Mouse (Mus musculus) erythroblast, embryonic 14.5 days (primary cell): ENCODE results near the gene Ugt1a7c. TPM values are rescaled to one million over a fixed set of nuclear protein-coding genes. Genes with fewer than 3 reads are reported as not detected.

Experiments
- H3K27me3 ChIP-seq: 2 replicates; pipeline ENCODE4 v1.6.1; 2012; ENCODE audit warnings: inconsistent platforms; ENCODE audit not compliant: control insufficient read depth
- H3K36me3 ChIP-seq: 2 replicates; pipeline ENCODE4 v1.6.1; 2012; ENCODE audit warnings: mild to moderate bottlenecking, inconsistent platforms; ENCODE audit not compliant: control insufficient read depth
- H3K4me1 ChIP-seq: 2 replicates; pipeline ENCODE4 v1.6.1; 2012; ENCODE audit warnings: inconsistent platforms; ENCODE audit not compliant: control insufficient read depth
- H3K4me3 ChIP-seq: replicated peaks from 2 replicates; pipeline ENCODE3; 2012; ENCODE audit warnings: moderate library complexity, mild to moderate bottlenecking, inconsistent platforms
- H3K9me3 ChIP-seq: 2 replicates; pipeline ENCODE4 v1.6.1; 2012; ENCODE audit warnings: low read length, inconsistent platforms, mixed read lengths; ENCODE audit not compliant: control insufficient read depth
- GATA1 ChIP-seq: IDR thresholded peaks from 2 replicates; pipeline ENCODE4 v1.6.1; 2012; ENCODE audit warnings: low read length, inconsistent platforms, mixed read lengths
- TAL1 ChIP-seq: IDR thresholded peaks from 3 replicates; pipeline ENCODE4 v1.6.1; 2012; ENCODE audit warnings: low read length, inconsistent platforms, mixed read lengths
- polyA plus RNA-seq: library from polyadenylated mRNA; stranded (reverse); fragments of >175 nt; gene quantifications from 2 replicates; pipeline ENCODE4 v1.2.3, GENCODE M21; 2012

Gene Ugt1a7c
- polyA plus RNA-seq, 1 experiment: 0.06 TPM

- TF ChIP-seq TAL1 (no peak), GATA1 (no peak)
- peaks cover 65% of the 10 kb centered on the region for H3K9me3 ChIP-seq
- no peaks in the 10 kb centered on the region for H3K36me3 ChIP-seq
Observed at GRCm38 (mm10) chr1:88249596-88249995, 154.7 kb downstream of the Ugt1a7c start.

GRCm38 (mm10) chr1:88250023-88250422 is 155.2 kb downstream of the Ugt1a7c start:
- no peak for TF ChIP-seq GATA1
- no peak for TF ChIP-seq TAL1
- H3K4me1 ChIP-seq: no peaks in the 10 kb centered on the region
- peaks cover 2% of the 10 kb centered on the region; the same call in 1 of the 2 replicates for H3K27me3 ChIP-seq
- peaks cover 66% of the 10 kb centered on the region for H3K9me3 ChIP-seq
- H3K36me3 ChIP-seq: no peaks in the 10 kb centered on the region
- H3K4me3 ChIP-seq: no peak overlapping the region

More at GRCm38 (mm10) chr1:88249596-88249995, 154.7 kb downstream of the Ugt1a7c start:
- Histone ChIP-seq H3K4me1 (no peaks in the 10 kb centered on the region), H3K27me3 (peaks cover 2% of the 10 kb centered on the region; the same call in 1 of the 2 replicates), H3K4me3 (no peak overlapping the region)

- Histone ChIP-seq H3K27me3 (0 out of 2 replicates have a peak, but pooled peaks cover 2% of the 10 kb centered on the region), H3K4me1 (no peaks in the 10 kb centered on the region), H3K36me3 (no peaks in the 10 kb centered on the region), H3K9me3 (peaks cover 60% of the 10 kb centered on the region), H3K4me3 (no peak overlapping the region)
- TF ChIP-seq TAL1: no peak
- TF ChIP-seq GATA1: no peak
Observed at GRCm38 (mm10) chr1:88253106-88253505, 158.2 kb downstream of the Ugt1a7c start.

GRCm38 (mm10) chr1:88253540-88253939 is 158.7 kb downstream of the Ugt1a7c start:
- Histone ChIP-seq H3K27me3 (0 out of 2 replicates have a peak, but pooled peaks cover 2% of the 10 kb centered on the region), H3K4me1 (no peaks in the 10 kb centered on the region), H3K36me3 (no peaks in the 10 kb centered on the region), H3K4me3 (no peak overlapping the region), H3K9me3 (peaks cover 55% of the 10 kb centered on the region)
- TF ChIP-seq TAL1 (no peak), GATA1 (no peak)

GRCm38 (mm10) chr1:88254793-88255465 is 160.1 kb downstream of the Ugt1a7c start:
- Histone ChIP-seq H3K36me3 (peaks cover 8% of the 10 kb centered on the region), H3K4me1 (peaks cover 7% of the 10 kb centered on the region), H3K4me3 (no peak overlapping the region), H3K27me3 (0 out of 2 replicates have a peak, but pooled peaks cover 2% of the 10 kb centered on the region), H3K9me3 (peaks cover 42% of the 10 kb centered on the region)
- TF ChIP-seq GATA1 (no peak), TAL1 (no peak)

- no peak for TF ChIP-seq GATA1
- no peak for TF ChIP-seq TAL1
- peaks cover 37% of the 10 kb centered on the region for H3K9me3 ChIP-seq
- H3K36me3 ChIP-seq: peaks cover 14% of the 10 kb centered on the region
- H3K4me3 ChIP-seq: no peak overlapping the region
- 0 out of 2 replicates have a peak, but pooled peaks cover 2% of the 10 kb centered on the region for H3K27me3 ChIP-seq
- peaks cover 9% of the 10 kb centered on the region for H3K4me1 ChIP-seq
Observed at GRCm38 (mm10) chr1:88255466-88255857, 160.6 kb downstream of the Ugt1a7c start.

- 0 out of 2 replicates have a peak, but pooled peaks cover 2% of the 10 kb centered on the region for H3K27me3 ChIP-seq
- peaks cover 34% of the 10 kb centered on the region for H3K9me3 ChIP-seq
- H3K4me3 ChIP-seq: no peak overlapping the region
- H3K36me3 ChIP-seq: peaks cover 21% of the 10 kb centered on the region
- TF ChIP-seq GATA1: no peak; the same call in 1 of the 2 replicates
- TF ChIP-seq TAL1: no peak
- H3K4me1 ChIP-seq: peaks cover 13% of the 10 kb centered on the region
Observed at GRCm38 (mm10) chr1:88255989-88256754, 161.3 kb downstream of the Ugt1a7c start.

- Histone ChIP-seq H3K4me3 (no peak overlapping the region), H3K9me3 (peaks cover 33% of the 10 kb centered on the region), H3K36me3 (peaks cover 30% of the 10 kb centered on the region), H3K4me1 (peaks cover 21% of the 10 kb centered on the region), H3K27me3 (0 out of 2 replicates have a peak, but pooled peaks cover 2% of the 10 kb centered on the region)
- TF ChIP-seq GATA1 (no peak), TAL1 (no peak)
Observed at GRCm38 (mm10) chr1:88256886-88257663, 162.2 kb downstream of the Ugt1a7c start.

GRCm38 (mm10) chr1:88257681-88258080 is 162.8 kb downstream of the Ugt1a7c start:
- peaks cover 27% of the 10 kb centered on the region for H3K9me3 ChIP-seq
- TF ChIP-seq TAL1 (no peak), GATA1 (no peak)
- peaks cover 23% of the 10 kb centered on the region for H3K4me1 ChIP-seq
- no peak overlapping the region for H3K4me3 ChIP-seq
- H3K36me3 ChIP-seq: peaks cover 36% of the 10 kb centered on the region
- H3K27me3 ChIP-seq: no peaks in the 10 kb centered on the region
